Mouse (Mus musculus) hindbrain, embryonic 16.5 days (tissue): ENCODE data around the gene Plppr3. TPM values are rescaled to one million over a fixed set of nuclear protein-coding genes. Genes with fewer than 3 reads are reported as not detected.

Experiments
- ATAC-seq: fragments of 200-750 bp; cut with Nextera tagmentation; 2 replicates; pipeline ENCODE4 v1.8.0; 2017; ENCODE audit warnings: moderate TSS enrichment, moderate library complexity
- H3K27ac ChIP-seq: fragments of 300-500 bp; sonication (generic); 2 replicates; pipeline ENCODE4 v1.5.1; 2014; ENCODE audit warnings: low read depth, mild to moderate bottlenecking, control low read depth, low read length, moderate library complexity
- H3K27me3 ChIP-seq: fragments of 300-500 bp; sonication (generic); replicated peaks from 2 replicates; pipeline ENCODE4 v1.6.1; 2014; ENCODE audit warnings: low read length; ENCODE audit not compliant: control insufficient read depth, insufficient read depth
- H3K36me3 ChIP-seq: fragments of 300-500 bp; sonication (generic); 2 replicates; pipeline ENCODE4 v1.6.1; 2014; ENCODE audit warnings: mild to moderate bottlenecking, low read length, moderate library complexity, mixed read lengths; ENCODE audit not compliant: control insufficient read depth, insufficient read depth
- H3K4me1 ChIP-seq: fragments of 300-500 bp; sonication (generic); 2 replicates; pipeline ENCODE4 v1.6.1; 2014; ENCODE audit warnings: low read depth, low read length; ENCODE audit not compliant: control insufficient read depth, insufficient read depth
- H3K4me2 ChIP-seq: fragments of 300-500 bp; sonication (generic); 2 replicates; pipeline ENCODE4 v1.6.1; 2014; ENCODE audit warnings: mild to moderate bottlenecking, low read length, control low read depth, moderate library complexity
- H3K4me3 ChIP-seq: fragments of 300-500 bp; sonication (generic); 2 replicates; pipeline ENCODE4 v1.5.1; 2014; ENCODE audit warnings: mild to moderate bottlenecking, low read length, control low read depth, moderate library complexity
- H3K9ac ChIP-seq: fragments of 300-500 bp; sonication (generic); 2 replicates; pipeline ENCODE4 v1.6.1; 2014; ENCODE audit warnings: low read depth, mild to moderate bottlenecking, control low read depth, low read length, moderate library complexity
- H3K9me3 ChIP-seq: fragments of 300-500 bp; sonication (generic); 2 replicates; pipeline ENCODE4 v1.6.1; 2014; ENCODE audit warnings: mild to moderate bottlenecking, low read length, moderate library complexity; ENCODE audit not compliant: control insufficient read depth
- WGBS: fragments of 180-500 bp; shearing (Covaris S2); extraction: QIAGEN DNeasy Blood & Tissue Kit; methylation state at CpG from one replicate; pipeline ENCODE4 v1.1.7; 2014; 5-methylcytosine and 5-hydroxymethylcytosine counted together
- polyA plus RNA-seq: library from polyadenylated mRNA; unstranded; fragments of >200 nt; fragmentation: Nextera tagmentation; extraction: Ambion mirVana; gene quantifications from 2 replicates; pipeline ENCODE4 v1.2.1, GENCODE M21; 2015

Gene Plppr3
- polyA plus RNA-seq, 1 experiment from 2014 or later = 387 TPM

DNA sequence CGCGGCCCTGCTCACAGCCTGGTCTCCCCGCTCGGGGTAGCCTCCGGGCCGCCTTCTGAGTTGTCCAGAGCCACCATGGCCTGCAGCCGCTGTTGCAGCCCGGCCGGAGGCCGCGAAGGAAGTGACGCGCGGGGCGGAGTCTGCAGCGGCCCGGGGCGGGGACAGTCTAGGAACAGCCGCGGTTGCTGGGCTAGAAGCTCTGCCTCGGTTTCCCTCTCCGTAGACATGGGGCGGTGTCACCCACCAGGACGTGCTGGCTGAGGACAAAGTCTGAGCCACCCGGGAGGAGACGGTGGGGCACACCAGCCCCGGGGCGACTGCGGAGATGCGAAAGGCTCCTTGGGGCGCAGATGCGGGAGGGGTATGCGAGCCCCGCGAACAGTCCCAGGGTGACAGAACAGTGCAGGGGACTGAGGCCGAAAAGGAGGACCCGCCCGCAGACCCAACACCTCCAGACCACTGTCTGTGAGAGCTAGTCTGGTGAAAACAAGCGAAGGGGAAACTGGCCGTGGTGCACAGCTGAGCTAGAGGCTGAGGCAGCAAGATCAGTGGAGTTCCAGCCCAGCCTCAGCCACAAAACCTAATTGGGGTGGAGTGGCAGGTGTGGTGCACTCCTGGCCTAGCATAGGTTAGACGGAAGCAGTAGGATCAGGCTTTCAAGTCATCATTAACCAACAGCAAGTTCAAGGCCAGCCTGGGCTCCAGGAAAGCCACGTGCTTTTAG is 42.5 kb upstream of the Plppr3 start, which contains the start of gene Kiss1r:
TSS of gene Kiss1r (plus strand) at position 164 of the 724 bp plus-strand sequence.
- WGBS = 2% methylated on average over 41 of the region's 42 CpGs
- Histone ChIP-seq H3K4me2 (peak within 1 kb of the TSS; percentile 89), H3K27ac (peak within 1 kb of the TSS; percentile 70), H3K4me3 (peak within 1 kb of the TSS; percentile 73), H3K36me3 (0 out of 2 replicates have a peak, but pooled peaks cover 2% of the 10 kb centered on the region), H3K9me3 (no peaks in the 10 kb centered on the region), H3K4me1 (peaks cover 36% of the 10 kb centered on the region), H3K9ac (peak within 1 kb of the TSS; percentile 94), H3K27me3 (peaks cover 41% of the 10 kb centered on the region)
- ATAC-seq = peak; percentile 80

DNA sequence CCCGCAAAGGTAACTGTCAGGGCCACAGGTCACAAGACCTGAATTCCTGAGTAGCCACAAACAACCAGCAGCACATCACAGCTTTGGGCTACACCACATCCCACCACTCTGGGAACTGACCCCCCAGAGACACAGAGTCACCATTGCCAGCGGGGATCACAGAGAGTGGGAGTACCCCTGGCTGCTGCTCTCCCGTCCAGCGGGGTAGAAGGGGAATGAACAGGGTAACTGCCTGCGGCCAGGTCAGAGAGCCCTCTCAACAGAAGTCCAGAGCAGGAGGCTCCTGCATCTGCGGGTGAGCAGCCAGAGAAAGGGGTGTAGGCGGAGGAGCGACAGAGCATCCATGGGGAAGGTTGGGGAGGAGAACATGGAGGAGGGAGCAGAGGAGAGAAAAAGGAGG is 41.6 kb upstream of the Plppr3 start:
- peak overlapping the region; percentile 73 for H3K4me3 ChIP-seq
- H3K9me3 ChIP-seq = no peaks in the 10 kb centered on the region
- peak overlapping the region; percentile 94 for H3K9ac ChIP-seq
- H3K27ac ChIP-seq = peak overlapping the region; percentile 70; the same call in 1 of the 2 replicates
- peaks cover 34% of the 10 kb centered on the region for H3K27me3 ChIP-seq
- peaks cover 30% of the 10 kb centered on the region for H3K4me1 ChIP-seq
- ATAC-seq = no peak
- 8% methylated on average over 8 of the region's 8 CpGs for WGBS
- peak overlapping the region; percentile 89 for H3K4me2 ChIP-seq
- H3K36me3 ChIP-seq = 0 out of 2 replicates have a peak, but pooled peaks cover 2% of the 10 kb centered on the region

DNA sequence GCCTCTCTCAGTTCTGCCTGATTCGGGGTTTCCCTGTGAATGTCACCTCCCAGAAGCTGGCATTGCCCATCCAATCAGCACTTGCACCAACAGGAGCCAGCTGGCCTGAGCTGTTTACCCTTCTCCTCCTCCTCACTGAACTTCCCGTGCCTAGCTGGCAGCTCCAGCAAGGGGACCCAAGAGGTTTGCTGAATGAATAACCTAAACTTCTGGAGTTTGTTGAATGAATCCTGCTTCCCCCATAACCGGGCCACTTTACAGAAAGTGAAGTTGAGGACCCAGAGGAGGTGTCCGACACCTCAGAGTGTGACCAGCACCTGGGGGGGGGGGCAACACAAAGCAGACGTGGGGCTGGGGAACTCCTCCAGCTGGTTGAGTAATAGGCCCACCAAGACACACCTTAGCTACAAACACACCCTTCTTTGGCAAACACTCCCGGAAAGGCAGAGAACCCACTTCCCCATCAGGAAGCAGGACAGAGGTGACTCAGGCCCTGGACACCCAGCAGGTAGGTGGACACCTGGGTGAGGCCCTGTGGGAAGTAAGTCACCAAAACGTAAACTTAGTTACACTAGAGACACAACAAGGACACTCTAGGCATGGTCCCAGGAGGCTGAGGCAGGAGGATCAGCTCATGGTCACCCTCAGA is 40.6 kb upstream of the Plppr3 start:
- WGBS = 73% methylated on average over 7 of the region's 7 CpGs
- Histone ChIP-seq H3K4me3 (no peak overlapping the region), H3K27ac (no peak overlapping the region), H3K9me3 (no peaks in the 10 kb centered on the region), H3K36me3 (0 out of 2 replicates have a peak, but pooled peaks cover 7% of the 10 kb centered on the region), H3K4me1 (peaks cover 27% of the 10 kb centered on the region), H3K27me3 (peaks cover 24% of the 10 kb centered on the region), H3K9ac (no peak overlapping the region), H3K4me2 (no peak overlapping the region)
- ATAC-seq = no peak

DNA sequence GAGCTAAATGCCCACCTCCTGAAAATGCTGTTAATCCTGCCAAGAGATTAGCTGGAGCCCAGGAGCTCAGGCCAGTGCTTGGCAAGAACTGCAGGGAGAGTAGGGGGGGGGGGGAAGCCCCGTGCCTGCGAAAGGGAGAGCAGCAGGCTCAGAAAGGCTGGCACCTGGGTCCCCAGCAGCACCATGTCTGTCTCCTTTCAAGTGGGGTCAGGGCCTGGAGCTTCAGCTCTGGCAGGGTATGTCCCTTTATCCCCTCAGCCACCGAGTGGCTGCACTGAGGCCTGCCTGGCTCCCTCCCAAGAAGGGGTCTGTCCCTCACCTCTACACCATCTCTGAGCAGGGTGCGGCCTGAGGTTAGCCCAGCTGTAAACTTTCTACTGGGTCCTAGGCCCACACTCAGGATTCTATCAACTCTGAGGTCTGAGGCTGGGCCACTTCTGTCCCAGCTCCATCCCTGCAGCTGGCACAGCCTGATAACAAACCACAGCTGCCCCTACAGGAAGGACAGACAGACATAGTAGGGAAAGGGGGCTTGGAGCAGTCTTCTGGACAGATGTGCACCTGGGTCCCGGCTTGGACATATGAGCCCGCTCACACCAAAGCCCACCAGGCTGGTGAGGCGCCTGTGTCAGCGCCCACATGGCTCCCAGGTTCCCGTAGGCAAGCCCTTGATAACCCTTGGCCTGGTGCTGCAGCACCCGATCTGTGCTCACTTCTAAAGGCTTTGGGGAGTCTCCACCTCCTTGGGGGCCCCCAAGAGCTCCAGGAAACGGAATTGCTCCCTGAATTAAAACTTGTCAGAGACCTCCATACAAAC is 39.9 kb upstream of the Plppr3 start:
- H3K4me2 ChIP-seq = no peak overlapping the region
- no peak overlapping the region for H3K27ac ChIP-seq
- ATAC-seq = no peak
- WGBS = 65% methylated on average over 11 of the region's 11 CpGs
- H3K9me3 ChIP-seq = no peaks in the 10 kb centered on the region
- H3K27me3 ChIP-seq = peaks cover 18% of the 10 kb centered on the region
- 0 out of 2 replicates have a peak, but pooled peaks cover 7% of the 10 kb centered on the region for H3K36me3 ChIP-seq
- H3K4me3 ChIP-seq = no peak overlapping the region
- H3K4me1 ChIP-seq = peaks cover 30% of the 10 kb centered on the region
- 0 out of 2 replicates have a peak overlapping the region, but pooled peaks have one; percentile 18 for H3K9ac ChIP-seq

DNA sequence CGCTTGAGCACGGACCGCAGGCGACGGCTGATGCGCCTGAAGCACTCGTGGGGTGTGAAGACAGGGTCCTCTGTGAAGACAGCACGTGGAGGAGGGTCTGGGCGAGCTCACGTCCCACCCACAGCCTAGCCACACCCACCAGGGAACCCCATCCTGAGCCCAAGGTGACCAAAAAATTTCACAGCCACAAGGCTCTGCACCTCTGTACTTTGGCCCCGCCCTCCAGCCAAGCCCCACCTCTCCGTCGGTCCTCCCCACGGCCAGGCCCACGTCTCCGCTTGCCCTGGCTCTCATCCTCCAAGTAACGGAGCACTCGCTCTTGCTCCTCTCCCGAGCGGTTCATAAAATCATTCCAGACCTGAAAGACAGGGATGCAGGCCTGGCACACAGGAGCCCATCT is 38.0 kb upstream of the Plppr3 start:
- no peak overlapping the region for H3K4me2 ChIP-seq
- H3K9me3 ChIP-seq = no peaks in the 10 kb centered on the region
- H3K4me1 ChIP-seq = peaks cover 33% of the 10 kb centered on the region
- no peak for ATAC-seq
- no peak overlapping the region for H3K27ac ChIP-seq
- 0 out of 2 replicates have a peak, but pooled peaks cover 7% of the 10 kb centered on the region for H3K36me3 ChIP-seq
- H3K27me3 ChIP-seq = no peaks in the 10 kb centered on the region
- no peak overlapping the region for H3K9ac ChIP-seq
- H3K4me3 ChIP-seq = no peak overlapping the region
- WGBS = 71% methylated on average over 20 of the region's 20 CpGs

DNA sequence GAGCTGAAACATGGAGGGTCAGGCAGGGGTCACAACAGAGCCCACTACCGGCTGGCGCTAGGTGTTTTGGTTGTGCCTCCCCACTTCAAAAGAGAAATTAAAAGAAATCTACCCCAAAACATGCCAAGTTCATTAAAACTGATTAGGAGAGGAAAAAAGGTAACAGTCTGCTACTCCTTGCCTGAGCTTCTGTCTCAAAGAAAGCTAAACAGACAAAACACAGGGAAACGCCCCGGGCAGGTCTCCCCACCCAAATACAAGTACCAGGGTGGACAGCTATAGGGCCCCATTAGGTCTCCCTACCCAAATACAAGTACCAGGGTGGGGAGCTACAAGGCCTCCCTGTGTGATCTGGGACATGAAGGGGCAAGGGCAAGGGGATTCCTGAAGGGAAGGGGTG is 36.1 kb upstream of the Plppr3 start, which contains the start of gene Gm26602:
TSS of gene Gm26602 (plus strand) at position 301 of the 400 bp plus-strand sequence.
- peaks cover 12% of the 10 kb centered on the region for H3K36me3 ChIP-seq
- H3K27me3 ChIP-seq = no peaks in the 10 kb centered on the region
- H3K4me2 ChIP-seq = no peak within 1 kb of the TSS
- WGBS = 99% methylated on average over 4 of the region's 4 CpGs
- peak within 1 kb of the TSS; percentile 54 for H3K9ac ChIP-seq
- H3K4me3 ChIP-seq = no peak within 1 kb of the TSS
- no peaks in the 10 kb centered on the region for H3K9me3 ChIP-seq
- peaks cover 22% of the 10 kb centered on the region for H3K4me1 ChIP-seq
- peak within 1 kb of the TSS; percentile 85 for H3K27ac ChIP-seq
- no peak for ATAC-seq

DNA sequence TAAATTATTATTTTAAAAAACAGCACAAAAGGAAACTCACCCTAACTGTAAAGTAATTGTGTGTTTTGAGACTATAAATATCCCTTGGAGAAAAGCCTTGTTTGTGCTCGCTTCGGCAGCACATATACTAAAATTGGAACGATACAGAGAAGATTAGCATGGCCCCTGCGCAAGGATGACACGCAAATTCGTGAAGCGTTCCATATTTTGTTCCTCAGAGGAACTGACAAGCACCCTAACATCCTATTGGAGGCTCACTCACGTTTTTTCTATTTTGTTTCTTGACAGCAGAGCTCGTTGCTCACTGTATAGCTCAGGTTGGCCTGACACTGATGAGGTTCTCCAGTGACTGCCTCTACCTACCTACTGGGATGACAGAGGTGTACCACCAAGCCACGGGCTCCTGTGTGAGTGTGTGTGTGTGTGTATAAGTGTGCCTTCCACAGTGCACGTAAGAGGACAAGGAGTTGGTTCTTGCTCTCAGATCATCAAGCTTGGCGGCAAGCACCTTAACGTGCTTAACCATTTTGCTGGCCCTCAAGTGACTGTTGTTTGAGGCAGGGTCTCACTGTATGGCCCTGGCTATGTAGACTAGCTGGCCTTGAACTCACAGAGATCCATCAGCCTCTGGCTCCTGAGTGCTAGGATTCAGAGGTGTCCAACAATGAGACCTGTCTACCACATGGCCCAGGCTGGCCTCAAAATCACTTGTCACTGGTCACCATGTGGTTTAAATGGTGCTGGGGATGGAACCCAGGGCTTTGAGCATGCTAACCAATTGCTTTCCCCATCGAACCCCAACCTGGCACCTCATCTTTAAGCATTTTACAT is 34.9 kb upstream of the Plppr3 start:
- Histone ChIP-seq H3K36me3 (peaks cover 20% of the 10 kb centered on the region), H3K9me3 (no peaks in the 10 kb centered on the region), H3K4me2 (peak overlapping the region; percentile 51), H3K4me1 (peaks cover 11% of the 10 kb centered on the region), H3K4me3 (peak overlapping the region; percentile 9), H3K27me3 (no peaks in the 10 kb centered on the region), H3K27ac (peak overlapping the region; percentile 85), H3K9ac (peak overlapping the region; percentile 54)
- WGBS = 22% methylated on average over 14 of the region's 14 CpGs
- ATAC-seq = peak; percentile 44
